Mouse (Mus musculus) activated CD4-positive, CD25-positive, alpha-beta regulatory T cell, adult 9 weeks (primary cell): ENCODE data around the gene Gm10696. TPM values are rescaled to one million over a fixed set of nuclear protein-coding genes. Genes with fewer than 3 reads are reported as not detected.

Experiments used
- polyA plus RNA-seq: library from polyadenylated mRNA; unstranded; fragments of 100-300 nt; shearing (Covaris generic); gene quantifications from one replicate; pipeline ENCODE4 v1.2.1, GENCODE M21; 2017

Gene Gm10696
- not detected for polyA plus RNA-seq

GRCm38 (mm10) chr3:94178093-94178492 is at the start of gene Gm10696:
Gene Gm10696 (minus strand): TSS chr3:94178193.

GRCm38 (mm10) chr3:94196414-94196813 is 18.4 kb upstream of the Gm10696 start, which contains the start of gene Gm5286:
Gene Gm5286 (plus strand): TSS chr3:94196714.

Other genes with a start within 250 kb of the Gm10696 start
- not detected for gene Gm9117, start 234.7 kb downstream of the Gm10696 start, polyA plus RNA-seq
- gene Tdpoz5, start 216.9 kb downstream of the Gm10696 start, polyA plus RNA-seq = not detected
- gene Gm9125, start 123.3 kb downstream of the Gm10696 start, polyA plus RNA-seq = not detected
- gene Gm10697, start 105.5 kb downstream of the Gm10696 start, polyA plus RNA-seq = not detected
- gene Gm5286, start 18.5 kb upstream of the Gm10696 start, polyA plus RNA-seq = not detected
- not detected for gene Gm4778, start 85.8 kb upstream of the Gm10696 start, polyA plus RNA-seq
- 8.1 TPM for gene Them4, start 131.9 kb upstream of the Gm10696 start, polyA plus RNA-seq
- gene Them5, start 163.9 kb upstream of the Gm10696 start, polyA plus RNA-seq = not detected
- gene C2cd4d, start 184.2 kb upstream of the Gm10696 start, polyA plus RNA-seq = not detected
- 9.5 TPM for gene Rorc, start 194.6 kb upstream of the Gm10696 start, polyA plus RNA-seq
- 0.12 TPM for gene Lingo4, start 220.3 kb upstream of the Gm10696 start, polyA plus RNA-seq
- 10.1 TPM for gene Tdrkh, start 235.1 kb upstream of the Gm10696 start, polyA plus RNA-seq